Mouse (Mus musculus) midbrain, embryonic 14.5 days (tissue): ENCODE measurements at regions not wholly inside any gene's neighbourhood (a gene's known extent, or its start where the extent isn't known, plus 50 kb on each side); places are given as distances from the start of the nearest gene placed in this dataset.

ENCODE experiments used
- ATAC-seq: fragments of 200-750 bp; cut with Nextera tagmentation; 2 replicates; pipeline ENCODE4 v1.8.0; 2017; ENCODE audit warnings: moderate number of reproducible peaks, moderate library complexity; ENCODE audit not compliant: low FRiP score, low TSS enrichment
- DNase-seq: peaks from one replicate; pipeline ENCODE4 v3.0.0-alpha.2; 2015
- H3K27ac ChIP-seq: fragments of 300-500 bp; sonication (generic); replicated peaks from 2 replicates; pipeline ENCODE4 v1.5.1; 2014; ENCODE audit warnings: mild to moderate bottlenecking, low read depth, low read length, moderate library complexity
- H3K27me3 ChIP-seq: fragments of 300-500 bp; sonication (generic); 2 replicates; pipeline ENCODE4 v1.6.1; 2014; ENCODE audit warnings: low read length, control low read depth, mixed read lengths; ENCODE audit not compliant: control insufficient read depth, insufficient read depth
- H3K36me3 ChIP-seq: fragments of 300-500 bp; sonication (generic); 2 replicates; pipeline ENCODE4 v1.6.1; 2014; ENCODE audit warnings: low read length, control low read depth; ENCODE audit not compliant: control insufficient read depth, insufficient read depth
- H3K4me1 ChIP-seq: fragments of 300-500 bp; sonication (generic); 2 replicates; pipeline ENCODE4 v1.6.1; 2014; ENCODE audit warnings: mild to moderate bottlenecking, antibody characterized with exemption, low read length, control low read depth; ENCODE audit not compliant: control insufficient read depth, insufficient read depth
- H3K4me2 ChIP-seq: fragments of 300-500 bp; sonication (generic); 2 replicates; pipeline ENCODE4 v1.6.1; 2014; ENCODE audit warnings: mild to moderate bottlenecking, low read length, moderate library complexity
- H3K4me3 ChIP-seq: fragments of 300-500 bp; sonication (generic); replicated peaks from 2 replicates; pipeline ENCODE4 v1.5.1; 2014; ENCODE audit warnings: low read depth, low read length
- H3K9ac ChIP-seq: fragments of 300-500 bp; sonication (generic); replicated peaks from 2 replicates; pipeline ENCODE4 v1.6.1; 2014; ENCODE audit warnings: mild to moderate bottlenecking, low read length, moderate library complexity
- H3K9me3 ChIP-seq: fragments of 300-500 bp; sonication (generic); 2 replicates; pipeline ENCODE4 v1.6.1; 2016; ENCODE audit warnings: low read length, control low read depth, mixed read lengths; ENCODE audit not compliant: control insufficient read depth

DNA sequence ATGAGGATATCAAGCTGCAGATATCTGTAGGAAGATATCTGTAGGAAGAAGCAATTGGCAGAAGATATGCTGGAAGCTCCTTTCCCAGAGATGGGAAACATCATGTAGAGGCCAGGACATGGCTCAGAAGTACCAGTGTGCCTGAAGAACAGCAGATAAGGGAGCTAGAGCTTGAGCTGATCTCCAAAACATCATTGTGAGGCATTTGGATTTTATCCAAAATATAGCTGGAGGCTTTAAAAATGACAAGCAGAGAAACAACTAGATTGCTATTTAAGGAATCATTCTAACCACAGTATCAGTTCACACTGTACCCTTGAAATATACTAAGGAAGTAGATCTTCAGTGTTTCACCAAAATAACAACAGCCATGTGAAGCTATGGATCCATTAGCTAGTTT is 81.5 kb downstream of the Uchl5 start:
- DNase-seq, result no peak
- no peaks in the 10 kb centered on the region for H3K9me3 ChIP-seq
- no peaks in the 10 kb centered on the region for H3K4me1 ChIP-seq
- H3K27ac ChIP-seq, result no peak overlapping the region
- H3K4me2 ChIP-seq, result no peak overlapping the region
- H3K36me3 ChIP-seq, result no peaks in the 10 kb centered on the region
- no peak for ATAC-seq
- no peak overlapping the region for H3K9ac ChIP-seq
- no peak overlapping the region for H3K4me3 ChIP-seq
- no peaks in the 10 kb centered on the region for H3K27me3 ChIP-seq
